Mouse (Mus musculus) embryonic fibroblast, embryonic 13.5 days (primary cell): ENCODE results near the gene Ngfr.

Source experiments
- CTCF ChIP-seq: IDR thresholded peaks from 2 replicates; pipeline ENCODE4 v1.5.1; 2011; ENCODE audit warnings: mild to moderate bottlenecking, control low read depth, low read length, moderate library complexity, borderline replicate concordance; ENCODE audit not compliant: insufficient read depth
- POLR2A ChIP-seq: IDR thresholded peaks from 2 replicates; pipeline ENCODE4 v1.6.1; 2011; ENCODE audit warnings: low read depth, mild to moderate bottlenecking, control low read depth, low read length, moderate library complexity

- TF ChIP-seq CTCF (no peak), POLR2A (no peak)
These were observed 30.5 kb downstream of the Ngfr start for GRCm38 (mm10) chr11:95557032-95557431.
